Mouse (Mus musculus) testis, postnatal 14 days (tissue): ENCODE data around the gene Prss2.
"Not testable (repeated sequence)": the region's sequence is repeated elsewhere in the genome, so short reads cannot be mapped to it uniquely, and the experiment has no call there.

Experiments used
- DNase-seq: peaks from one replicate; pipeline ENCODE4 v3.0.0; 2021; ENCODE audit warnings: low spot score

Prss2 gene

DNA sequence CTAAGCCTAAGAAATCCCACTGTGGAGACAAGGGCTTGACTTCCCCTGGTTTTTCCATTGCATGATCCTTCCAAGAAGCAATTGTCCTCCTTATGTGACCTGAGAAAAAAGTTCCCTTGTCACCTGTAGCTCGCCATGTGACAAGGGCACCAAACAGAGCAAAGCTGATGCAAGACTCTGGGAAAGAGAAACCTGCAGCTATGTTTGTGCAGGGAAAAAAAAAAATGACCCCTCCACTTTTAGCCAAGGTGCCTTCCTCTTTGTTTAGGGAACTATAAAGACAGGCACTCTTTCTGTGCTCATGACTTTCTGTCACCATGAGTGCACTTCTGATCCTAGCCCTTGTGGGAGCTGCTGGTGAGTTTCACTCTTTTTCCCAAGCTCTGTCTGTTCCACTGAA lies at the start of gene Prss2:
Prss2 (plus strand) TSS at position 301 of the 400 bp plus-strand sequence.
- no peak for DNase-seq

- DNase-seq = no peak
Observed at GRCm38 (mm10) chr6:41499374-41499773, 22.2 kb upstream of the Prss2 start.

- DNase-seq = no peak
Observed at GRCm38 (mm10) chr6:41504915-41505314, 16.7 kb upstream of the Prss2 start.

DNA sequence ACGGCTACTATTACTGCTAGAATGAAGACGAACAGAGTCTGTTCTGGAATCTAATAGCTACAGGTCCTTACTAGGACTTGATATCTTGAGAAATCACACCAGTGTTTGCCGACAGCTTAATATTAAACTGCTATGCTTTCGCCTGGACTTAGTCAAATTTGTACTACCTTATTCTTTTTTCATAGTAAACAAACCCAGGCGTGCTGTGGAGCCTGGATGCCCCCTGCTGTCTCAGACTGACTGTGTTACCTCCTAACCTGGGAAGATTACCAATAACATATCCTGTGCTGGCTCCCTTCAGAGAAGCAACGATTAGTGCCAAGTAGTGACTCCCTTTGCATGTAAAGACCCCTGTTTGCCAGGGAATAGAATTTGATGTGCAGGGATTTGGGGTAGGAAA lies 16.3 kb upstream of the Prss2 start:
- DNase-seq = no peak

- DNase-seq = no peak
Observed at GRCm38 (mm10) chr6:41518017-41518524, 3.5 kb upstream of the Prss2 start.

DNA sequence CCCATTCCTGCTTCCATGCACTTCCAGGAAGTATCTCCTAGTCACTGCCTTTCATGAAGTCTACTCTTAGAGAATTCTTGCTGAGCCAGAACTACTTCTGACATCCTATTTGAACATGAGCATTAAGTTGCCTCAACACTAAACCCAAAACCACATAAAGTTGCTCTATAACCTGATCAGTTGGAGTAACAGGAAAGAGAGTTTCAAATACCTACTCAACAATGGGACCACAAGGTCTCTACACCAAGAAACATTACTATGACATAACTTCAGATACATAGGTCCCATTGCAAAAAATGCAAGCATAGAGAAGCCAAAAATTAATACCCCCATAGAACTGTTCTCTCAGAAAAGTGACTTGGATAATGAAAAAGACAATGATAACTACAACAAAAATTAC lies 4.9 kb downstream of the Prss2 start:
- DNase-seq = no peak

DNA sequence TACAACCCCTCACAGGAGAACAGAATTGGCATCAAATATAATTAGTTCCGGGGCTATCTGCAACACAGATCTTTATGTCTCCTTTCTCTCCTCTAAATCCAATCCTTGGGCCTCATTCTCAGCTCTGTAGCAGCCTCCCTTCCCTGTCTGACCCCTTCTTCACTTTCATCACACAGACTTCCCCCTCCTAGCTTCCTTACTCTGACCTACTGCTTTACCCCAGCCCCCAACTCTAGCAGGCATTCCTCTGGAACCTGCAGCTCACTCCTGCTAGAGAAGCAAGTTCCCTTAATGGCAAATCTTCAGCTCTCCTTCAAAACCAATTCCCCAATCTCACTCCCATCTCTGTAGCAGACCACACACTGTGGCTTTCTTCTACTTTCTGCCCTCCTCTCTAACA lies 5.8 kb downstream of the Prss2 start:
- DNase-seq = no peak

DNA sequence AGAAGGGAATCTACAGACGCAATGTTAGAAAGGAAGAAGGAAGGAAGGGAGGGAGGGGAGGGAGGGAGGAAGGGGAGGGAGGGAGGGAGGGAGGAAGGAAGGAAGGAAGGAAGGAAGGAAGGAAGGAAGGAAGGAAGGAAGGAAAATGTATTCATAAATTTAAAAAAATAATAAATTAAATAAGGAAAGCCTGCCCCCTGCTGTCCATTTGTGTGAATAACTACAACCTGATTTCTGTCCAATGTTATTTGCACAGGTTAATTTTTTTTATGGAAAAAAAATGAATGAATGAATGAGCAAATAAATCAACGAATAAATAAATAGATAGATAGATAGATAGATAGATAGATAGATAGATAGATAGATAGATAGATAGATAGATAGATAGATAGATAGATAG lies 8.4 kb downstream of the Prss2 start:
- DNase-seq = not testable (repeated sequence)

DNA sequence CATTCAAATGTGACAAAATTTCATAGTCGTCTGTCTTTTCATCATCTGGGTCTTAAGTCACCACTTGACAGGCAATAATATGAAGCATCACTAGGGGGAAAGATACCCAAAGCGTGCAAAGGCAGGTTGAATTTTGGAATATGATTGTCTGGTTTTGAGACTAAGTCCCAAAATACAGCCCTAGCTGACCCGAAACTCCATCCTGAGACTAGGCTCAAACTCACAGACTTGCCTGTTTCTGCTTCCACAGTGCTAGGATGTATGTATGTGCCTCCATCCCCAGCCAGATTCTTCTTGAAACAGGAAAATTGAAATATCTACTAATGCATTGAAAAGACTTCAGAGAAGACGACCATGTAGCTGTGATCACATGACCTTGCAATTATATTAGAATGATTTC lies 10.6 kb downstream of the Prss2 start:
- no peak for DNase-seq

GRCm38 (mm10) chr6:41532687-41533284 lies 11.2 kb downstream of the Prss2 start:
- DNase-seq = no peak

GRCm38 (mm10) chr6:41537376-41537775 lies 15.8 kb downstream of the Prss2 start:
- DNase-seq = no peak

DNA sequence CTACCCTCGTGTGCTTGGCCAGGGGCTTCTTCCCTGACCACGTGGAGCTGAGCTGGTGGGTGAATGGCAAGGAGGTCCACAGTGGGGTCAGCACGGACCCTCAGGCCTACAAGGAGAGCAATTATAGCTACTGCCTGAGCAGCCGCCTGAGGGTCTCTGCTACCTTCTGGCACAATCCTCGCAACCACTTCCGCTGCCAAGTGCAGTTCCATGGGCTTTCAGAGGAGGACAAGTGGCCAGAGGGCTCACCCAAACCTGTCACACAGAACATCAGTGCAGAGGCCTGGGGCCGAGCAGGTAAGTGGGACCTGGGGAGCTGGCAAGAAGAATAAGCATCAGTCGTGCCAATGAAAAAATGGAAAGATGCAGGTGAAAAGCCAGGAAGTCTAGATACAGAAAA lies 16.7 kb downstream of the Prss2 start:
- not testable (repeated sequence) for DNase-seq

GRCm38 (mm10) chr6:41540746-41541145 lies 19.2 kb downstream of the Prss2 start:
- no peak for DNase-seq

DNA sequence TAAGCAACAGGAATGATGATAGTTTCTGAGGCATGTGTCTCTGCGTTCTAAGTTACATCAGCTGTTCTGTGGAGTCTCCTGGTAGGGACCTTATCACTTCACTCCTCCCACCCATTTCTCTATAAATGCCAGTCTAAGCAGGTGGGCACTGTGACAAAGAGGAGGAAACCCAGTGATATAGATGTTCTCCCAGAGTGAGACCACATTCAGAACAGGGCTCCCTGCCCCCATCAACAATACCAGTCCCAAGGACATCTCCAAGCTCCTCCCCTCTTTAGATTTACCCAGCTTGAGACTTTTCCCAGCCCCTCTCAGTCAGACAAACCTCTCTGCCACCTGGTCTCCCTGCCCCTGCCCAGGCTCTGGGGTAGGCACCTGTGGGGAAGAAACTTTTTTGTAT lies 20.2 kb downstream of the Prss2 start:
- no peak for DNase-seq

GRCm38 (mm10) chr6:41542983-41543382 lies 21.4 kb downstream of the Prss2 start:
- DNase-seq = no peak

- DNase-seq = no peak
Observed at GRCm38 (mm10) chr6:41543411-41544050, 21.9 kb downstream of the Prss2 start.

DNA sequence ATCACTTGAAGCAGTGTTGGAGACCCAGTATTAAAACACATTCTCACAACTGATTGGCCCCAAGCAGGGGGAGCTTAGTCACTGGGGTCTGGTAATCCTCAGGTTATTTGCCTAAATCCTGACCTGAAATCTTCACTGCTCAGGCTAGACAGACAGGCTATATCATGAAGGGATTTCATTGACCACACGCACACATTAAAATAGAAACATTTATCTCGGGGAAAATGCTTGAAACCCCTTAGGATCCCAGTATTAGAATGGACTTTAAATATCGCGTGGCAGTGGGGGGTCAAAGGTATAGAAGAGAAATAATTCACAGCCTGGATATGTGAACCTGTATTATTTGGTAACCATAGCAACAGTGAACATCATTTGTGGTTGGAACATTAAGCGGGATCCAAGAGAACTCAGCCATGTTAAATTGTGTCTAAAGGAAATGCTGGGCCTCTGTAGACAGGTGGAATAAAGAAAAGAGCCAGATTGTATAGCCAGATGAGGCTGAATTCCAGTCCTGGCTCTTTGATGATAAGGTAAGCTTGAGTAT lies 22.9 kb downstream of the Prss2 start:
- DNase-seq = no peak

GRCm38 (mm10) chr6:41545266-41545665 lies 23.7 kb downstream of the Prss2 start:
- DNase-seq = no peak

DNA sequence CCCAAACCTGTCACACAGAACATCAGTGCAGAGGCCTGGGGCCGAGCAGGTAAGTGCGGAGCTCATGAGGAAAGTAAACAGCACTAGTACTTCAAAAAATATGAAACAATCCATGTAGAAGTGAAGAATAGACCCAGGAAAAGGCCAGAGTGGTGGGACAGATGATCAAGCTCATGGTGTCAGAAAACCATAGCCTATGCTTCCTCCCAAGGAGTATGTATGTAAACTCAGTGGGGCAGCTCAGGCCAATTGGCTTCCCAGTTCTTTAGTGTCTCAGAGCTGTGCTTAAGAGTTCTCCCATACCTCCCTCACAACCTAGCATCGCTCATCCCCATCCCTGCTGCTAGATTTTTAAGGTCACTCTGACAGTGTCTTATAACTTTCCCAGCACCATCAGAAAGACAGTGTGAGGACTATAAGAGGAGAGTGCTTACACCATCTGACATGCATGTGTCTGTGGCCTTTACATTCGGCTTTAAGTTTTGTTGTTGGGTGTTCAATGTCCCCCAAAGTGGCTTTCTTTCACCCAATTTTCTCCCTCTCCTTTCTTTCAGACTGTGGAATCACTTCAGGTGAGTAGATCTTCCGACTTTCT lies 25.6 kb downstream of the Prss2 start:
- no peak for DNase-seq

- DNase-seq = no peak
Observed at GRCm38 (mm10) chr6:41548286-41548685, 26.7 kb downstream of the Prss2 start.

- no peak for DNase-seq
Observed at GRCm38 (mm10) chr6:41553356-41554010, 31.9 kb downstream of the Prss2 start.

- DNase-seq = no peak
Observed at GRCm38 (mm10) chr6:41554295-41555169, 32.9 kb downstream of the Prss2 start.
